Mouse (Mus musculus): ENCODE results near the gene Susd3. TPM values are rescaled to one million over a fixed set of nuclear protein-coding genes. Genes with fewer than 3 reads are reported as not detected.

Susd3 gene
- polyA plus RNA-seq, 1 experiment from 2014 or later: 0.81 TPM

Other genes with a start within 250 kb of the Susd3 start
- gene Wnk2, start 100.7 kb downstream of the Susd3 start, polyA plus RNA-seq (2014; fragmentation: Nextera tagmentation; extraction: Ambion mirVana): 6.1 and 7.8 TPM in 2 replicates
- 17.5 TPM in 2 replicates for gene Ninj1, start 61.2 kb downstream of the Susd3 start, polyA plus RNA-seq (2014; fragmentation: Nextera tagmentation; extraction: Ambion mirVana)
- 17.1 and 18.0 TPM in 2 replicates for gene Card19, start 32.7 kb downstream of the Susd3 start, polyA plus RNA-seq (2014; fragmentation: Nextera tagmentation; extraction: Ambion mirVana)
- gene Fgd3, start 71.6 kb upstream of the Susd3 start, polyA plus RNA-seq (2014; fragmentation: Nextera tagmentation; extraction: Ambion mirVana): 0.74 and 0.77 TPM in 2 replicates
- 24.8 and 25.3 TPM in 2 replicates for gene Bicd2, start 92.9 kb upstream of the Susd3 start, polyA plus RNA-seq (2014; fragmentation: Nextera tagmentation; extraction: Ambion mirVana)
- 13.7 and 18.3 TPM in 2 replicates for gene Ippk, start 172.5 kb upstream of the Susd3 start, polyA plus RNA-seq (2014; fragmentation: Nextera tagmentation; extraction: Ambion mirVana)
- 0.61 and 0.62 TPM in 2 replicates for gene Tes3-ps, start 244.6 kb upstream of the Susd3 start, polyA plus RNA-seq (2014; fragmentation: Nextera tagmentation; extraction: Ambion mirVana)

Data from midbrain, embryonic 11.5 days (tissue).